8 mouse cellular contexts compared by ENCODE assay signal in the genomic region with DNA sequence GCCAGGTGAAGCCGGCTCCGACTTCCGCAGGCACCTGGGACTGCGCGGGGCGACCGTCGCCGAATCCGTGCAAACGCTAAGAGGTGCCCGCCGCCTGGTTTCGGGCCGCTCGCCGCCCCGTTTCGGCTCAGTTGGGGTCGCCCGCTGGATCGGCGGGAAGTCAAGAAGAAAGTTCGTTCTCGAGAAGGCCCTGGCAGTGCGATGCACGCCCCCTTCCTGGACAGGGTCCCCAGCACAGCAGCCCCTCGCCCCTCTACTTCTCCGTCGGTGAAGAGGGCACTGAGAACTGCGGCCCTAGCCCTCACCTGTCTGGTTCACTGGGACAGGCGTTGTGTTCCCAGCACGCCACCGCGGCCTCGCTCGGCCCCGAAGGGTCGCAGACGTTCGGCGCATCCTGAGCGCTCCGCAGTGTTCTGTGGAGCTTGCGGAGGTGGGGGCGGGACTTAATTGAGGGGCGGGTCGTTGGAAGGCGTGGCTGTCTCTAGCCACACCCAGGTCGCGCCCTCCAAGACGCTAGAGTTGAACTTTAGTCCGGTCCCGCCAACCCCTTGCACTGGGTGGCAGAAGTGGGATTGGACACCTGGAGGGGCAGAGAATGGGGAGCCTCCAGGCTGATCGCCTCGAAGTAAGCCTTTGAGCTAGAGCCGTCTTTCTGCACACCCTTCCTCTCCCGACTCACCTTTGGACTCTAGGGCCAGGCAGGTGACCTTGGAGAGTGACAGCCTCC. TPM values are rescaled to one million over a fixed set of nuclear protein-coding genes. Genes with fewer than 3 reads are reported as not detected.
DNase-seq lines count a peak whose midpoint lies in the region; ATAC-seq lines count a peak whose summit lies in the region.

No protein-coding gene starts in this region.

- WGBS in hindbrain, embryonic 13.5 days: 2% methylated on average over 58 of the region's 58 CpGs

- no peaks in the 10 kb centered on the region for H3K9me3 ChIP-seq in hindbrain, embryonic 13.5 days

- H3K9ac ChIP-seq in hindbrain, embryonic 13.5 days: peak overlapping the region; percentile 24; the same call in 1 of the 2 replicates

- H3K27ac ChIP-seq in hindbrain, embryonic 13.5 days: no peak overlapping the region

- DNase-seq in adrenal gland, postnatal 14 days: peak; percentile 58
- no peak for DNase-seq in adrenal gland, adult 2 months
- peak; percentile 70 for DNase-seq in embryo, embryonic 10 days (ENCODE audit: low spot score)
- peak; percentile 62 for DNase-seq in liver
- peak; percentile 56 for DNase-seq in testis, postnatal 14 days (ENCODE audit: low spot score)
- no peak for DNase-seq in layer of hippocampus, adult 8-10 months (ENCODE audit: low spot score in 2 of 2)

- H3K27me3 ChIP-seq in hindbrain, embryonic 13.5 days: peaks cover 44% of the 10 kb centered on the region

- H3K36me3 ChIP-seq in hindbrain, embryonic 13.5 days: no peaks in the 10 kb centered on the region

- peak overlapping the region; percentile 58 for H3K4me2 ChIP-seq in hindbrain, embryonic 13.5 days

- peak overlapping the region; percentile 37 for H3K4me3 ChIP-seq in hindbrain, embryonic 13.5 days

- ATAC-seq in hindbrain, embryonic 13.5 days (ENCODE audit: low FRiP score): peak; percentile 50
- ATAC-seq in monocyte, adult 5-6 weeks (replicated peaks; ENCODE audit: insufficient number of reproducible peaks, low FRiP score, low TSS enrichment, poor library complexity, severe bottlenecking): peak; percentile 45; the same call in 1 of the 2 replicates

- peaks cover 11% of the 10 kb centered on the region for H3K4me1 ChIP-seq in hindbrain, embryonic 13.5 days (replicated peaks)

RNA-seq across cellular contexts. Expression of a gene that starts 0.6 kb away (rescaled TPM):
- total RNA-seq in adrenal gland, postnatal 14 days (2021): 0.70 and 3.6 TPM in 2 replicates
- total RNA-seq in adrenal gland, adult 2 months (2021): 10 to 100 TPM in 1 of 2 experiments, under 1 TPM in 1; 0.52 to 10.9 TPM
- polyA plus RNA-seq in adrenal gland, adult 2 months (2012; rRNA removed): 5.0 and 143 TPM in 2 replicates
- polyA plus RNA-seq in hindbrain, embryonic 13.5 days (2015; fragmentation: Nextera tagmentation; extraction: Ambion mirVana): 0.92 and 1.3 TPM in 2 replicates
- total RNA-seq in monocyte, adult 5-6 weeks (2017): 76.0 to 95.2 TPM (median 78.6 TPM) in 3 replicates
- total RNA-seq in layer of hippocampus, adult 8-10 months (2022): 1 to 10 TPM; 2.6 to 5.3 (median 3.8) TPM

RNA-seq across cellular contexts. Expression of a gene that starts 32.1 kb away (rescaled TPM):
- 60.3 and 60.6 TPM in 2 replicates for total RNA-seq in adrenal gland, postnatal 14 days (2021)
- 10 to 100 TPM; 69.7 to 78.1 TPM for total RNA-seq in adrenal gland, adult 2 months (2021)
- 250 and 286 TPM in 2 replicates for polyA plus RNA-seq in adrenal gland, adult 2 months (2012; rRNA removed)
- 27.2 and 31.3 TPM in 2 replicates for polyA plus RNA-seq in hindbrain, embryonic 13.5 days (2015; fragmentation: Nextera tagmentation; extraction: Ambion mirVana)
- 27.8 to 56.1 TPM (median 45.9 TPM) in 3 replicates for total RNA-seq in monocyte, adult 5-6 weeks (2017)
- 10 to 100 TPM; 12.2 to 22.0 (median 18.0) TPM for total RNA-seq in layer of hippocampus, adult 8-10 months (2022)

Comparison
In these comparisons a context has a peak if more than half of its experiments do, and no peak if none do; other contexts are left out.
1. DNase-seq: peak in adrenal gland, postnatal 14 days (single experiment), embryo, embryonic 10 days (single experiment), liver (single experiment) and testis, postnatal 14 days (single experiment); none in adrenal gland, adult 2 months (single experiment) and layer of hippocampus, adult 8-10 months (0 of 2).